Mouse (Mus musculus): ENCODE measurements around the gene Rdh9.
"Not testable (repeated sequence)": the region's sequence is repeated elsewhere in the genome, so short reads cannot be mapped to it uniquely, and the experiment has no call there.

DNA sequence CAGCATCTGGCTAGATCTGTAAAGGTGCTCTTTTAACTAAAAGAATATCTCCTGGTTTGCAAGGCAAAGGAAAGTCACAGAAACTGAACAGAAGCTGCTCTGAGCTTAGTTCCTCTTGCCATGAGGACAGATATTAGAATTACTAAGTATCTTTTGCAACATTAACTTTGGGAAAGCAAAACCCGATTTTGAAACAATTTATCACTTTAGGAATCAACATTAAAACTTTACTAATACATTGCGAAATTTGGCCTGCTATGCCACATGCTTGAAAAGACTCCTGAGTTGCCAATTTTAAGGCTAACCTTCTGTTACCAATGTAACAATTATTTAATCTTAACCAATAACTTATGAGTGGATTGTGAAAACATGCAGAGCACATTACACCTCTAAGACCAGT, 45.6 kb downstream of the Rdh9 start:
- not testable (repeated sequence) for TF ChIP-seq CTCF, EP300 (IDR thresholded peaks at IDR 0.05)

Data from lung, postnatal 0 days (tissue).